Mouse (Mus musculus): ENCODE data around the gene Smlr1.
A peak's percentile ranks its signal among the peaks of the same experiment; 100 is the strongest.

Gene Smlr1

DNA sequence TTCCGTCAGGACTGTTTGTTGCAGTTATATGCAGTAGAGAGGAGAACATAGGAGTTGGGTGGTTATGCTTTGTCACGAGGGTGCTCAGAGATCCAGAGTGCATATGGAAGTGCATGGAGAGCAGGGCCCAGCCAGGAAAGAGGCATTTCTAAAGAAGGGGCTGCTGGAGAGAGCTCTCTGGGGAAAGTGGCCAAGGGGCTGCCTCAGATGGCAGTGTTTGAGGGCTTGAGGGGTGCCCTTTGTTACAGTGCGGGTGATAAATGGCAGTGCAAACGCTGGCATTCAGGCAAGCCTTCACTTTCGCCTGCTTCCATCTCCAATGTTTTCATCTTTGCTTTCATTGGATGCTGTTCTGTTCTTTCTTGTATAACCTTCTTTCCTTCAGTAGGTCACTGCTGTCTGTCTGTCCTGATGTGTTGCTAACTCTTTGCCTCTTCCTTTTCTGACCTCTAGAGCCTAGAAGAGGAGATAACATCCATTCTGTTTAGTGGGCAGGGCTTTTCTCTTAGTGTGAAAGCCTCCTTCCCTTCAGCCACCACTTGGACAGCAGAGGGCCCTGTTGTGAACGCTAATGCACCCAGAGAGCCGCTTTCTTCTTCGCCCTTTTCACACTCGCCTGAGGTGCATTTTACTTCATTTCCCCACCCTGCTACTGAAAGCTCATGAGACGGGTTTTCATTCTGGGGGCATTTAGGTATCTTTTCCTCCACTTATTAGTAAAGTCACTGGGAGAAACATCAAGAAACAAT lies 36.6 kb downstream of the Smlr1 start:
- no peak for DNase-seq (ENCODE audit: low read depth, low spot score)

- peak; percentile 36 for DNase-seq (ENCODE audit: low read depth, low spot score)
Measured at GRCm38 (mm10) chr10:25488456-25488855, 47.6 kb downstream of the Smlr1 start.

DNA sequence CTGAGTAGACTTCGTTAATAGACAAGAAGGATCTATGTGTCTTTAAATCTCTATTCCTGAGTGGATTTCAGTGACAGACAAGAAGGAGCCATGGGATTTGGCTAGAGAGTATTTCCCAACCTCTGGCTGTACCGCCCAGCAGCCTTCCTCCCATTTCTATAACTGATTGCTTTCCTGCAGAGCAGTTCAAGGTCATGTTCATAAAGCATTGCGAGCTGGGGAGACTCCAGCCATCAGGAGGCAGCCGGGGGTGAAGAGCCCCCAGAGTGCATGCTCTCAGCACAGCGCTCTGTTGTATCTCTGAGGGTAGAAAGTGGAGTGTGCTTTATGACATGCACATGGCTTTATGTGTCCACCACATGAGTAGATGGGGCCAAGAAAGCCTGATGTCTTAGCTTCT lies 53.3 kb downstream of the Smlr1 start:
- DNase-seq (ENCODE audit: low read depth, low spot score) = no peak

- no peak for DNase-seq (ENCODE audit: low read depth, low spot score)
Measured at GRCm38 (mm10) chr10:25479716-25480115, 56.4 kb downstream of the Smlr1 start.
